Mouse (Mus musculus): ENCODE measurements around the gene Xrra1.

DNA sequence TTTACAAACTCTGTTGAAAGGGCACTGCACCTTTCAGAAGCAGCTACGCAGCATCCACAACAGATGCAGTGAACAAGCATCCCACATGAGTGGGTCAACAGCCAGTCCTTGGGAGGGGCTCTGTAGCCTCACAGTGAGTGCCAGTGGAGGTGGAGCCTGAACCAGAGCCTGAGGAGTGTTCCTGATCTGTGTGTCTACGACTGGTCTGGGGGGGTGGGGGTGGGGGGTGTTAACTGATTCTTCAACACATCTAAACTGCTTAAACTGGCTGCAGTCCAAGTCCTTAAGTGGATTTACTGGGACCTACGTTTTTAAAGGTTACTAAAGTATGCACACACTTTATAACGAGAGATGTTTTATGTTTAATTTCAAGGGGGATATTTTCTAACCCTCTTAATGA is 22.1 kb upstream of the Xrra1 start:
- no peak for TF ChIP-seq CTCF (IDR thresholded peaks at IDR 0.05; ENCODE audit: extremely low read depth, insufficient read length, insufficient replicate concordance, low read depth, low read length)
- no peak for TF ChIP-seq POLR2A (IDR thresholded peaks at IDR 0.05; ENCODE audit: low read depth, low read length)

Measured in small intestine, adult 2 months (tissue).